Mouse (Mus musculus) myocyte (in vitro differentiated cells): ENCODE measurements around the gene Rtn4r. TPM values are rescaled to one million over a fixed set of nuclear protein-coding genes. Genes with fewer than 3 reads are reported as not detected.

Source experiments
- H3K27me3 ChIP-seq: one replicate; pipeline ENCODE4 v1.6.1; 2011; ENCODE audit not compliant: control insufficient read depth, insufficient read depth, insufficient read length
- H3K36me3 ChIP-seq: one replicate; pipeline ENCODE4 v1.6.1; 2011; ENCODE audit not compliant: control insufficient read depth, insufficient read depth
- H3K4me2 ChIP-seq: one replicate; pipeline ENCODE4 v1.6.1; 2011; ENCODE audit warnings: low read depth, control low read depth
- H3K4me3 ChIP-seq: one replicate; pipeline ENCODE4 v1.5.1; 2011; ENCODE audit warnings: mild to moderate bottlenecking, control low read depth, moderate library complexity
- H3K79me2 ChIP-seq: one replicate; pipeline ENCODE4 v1.6.1; 2011; ENCODE audit not compliant: control insufficient read depth, insufficient read depth
- H3ac ChIP-seq: one replicate; pipeline ENCODE4 v1.6.1; 2011; ENCODE audit not compliant: control insufficient read depth, insufficient read length
- CEBPB ChIP-seq: IDR thresholded peaks from 2 replicates; pipeline ENCODE4 v1.6.1; 2011; ENCODE audit warnings: mild to moderate bottlenecking, moderate library complexity; ENCODE audit not compliant: poor library complexity, insufficient read depth, severe bottlenecking
- E2F4 ChIP-seq: IDR thresholded peaks from one replicate; pipeline ENCODE4 v1.6.1; 2011; ENCODE audit warnings: mild to moderate bottlenecking, control low read depth, moderate library complexity; ENCODE audit not compliant: insufficient read depth
- MAX ChIP-seq: IDR thresholded peaks from one replicate; pipeline ENCODE4 v1.6.1; 2011; ENCODE audit warnings: low read depth, mild to moderate bottlenecking, control low read depth
- MYOD1 ChIP-seq, 3 experiments: IDR thresholded peaks; one replicate each; pipeline ENCODE4 v1.6.1; 2011; ENCODE audit warnings: control low read depth in 2 of 3, low read depth in 2 of 3, mild to moderate bottlenecking in 2 of 3, moderate library complexity in 1 of 3; ENCODE audit not compliant: insufficient read length in 2 of 3, control insufficient read depth in 1 of 3
- MYOG ChIP-seq, 3 experiments: IDR thresholded peaks; one replicate each; pipeline ENCODE4 v1.6.1; 2011; ENCODE audit warnings: control low read depth in 2 of 3, low read depth in 2 of 3, mild to moderate bottlenecking in 2 of 3; ENCODE audit not compliant: insufficient read length in 2 of 3, control insufficient read depth in 1 of 3, insufficient read depth in 1 of 3
- POLR2A ChIP-seq: IDR thresholded peaks from one replicate; pipeline ENCODE4 v1.6.1; 2011; ENCODE audit warnings: low read depth, mild to moderate bottlenecking, control low read depth, moderate library complexity; ENCODE audit not compliant: insufficient read length
- POLR2AphosphoS2 ChIP-seq: IDR thresholded peaks from one replicate; pipeline ENCODE4 v1.6.1; 2011; ENCODE audit warnings: low read depth, control low read depth; ENCODE audit not compliant: insufficient read length
- REST ChIP-seq: IDR thresholded peaks from one replicate; pipeline ENCODE4 v1.6.1; 2011; ENCODE audit warnings: mild to moderate bottlenecking, control low read depth, moderate library complexity; ENCODE audit not compliant: insufficient read depth, insufficient read length
- SRF ChIP-seq: IDR thresholded peaks from one replicate; pipeline ENCODE4 v1.6.1; 2011; ENCODE audit warnings: low read depth; ENCODE audit not compliant: control insufficient read depth, insufficient read length
- TCF12 ChIP-seq: IDR thresholded peaks from one replicate; pipeline ENCODE4 v1.6.1; 2011; ENCODE audit warnings: mild to moderate bottlenecking, control low read depth; ENCODE audit not compliant: poor library complexity, insufficient read depth, severe bottlenecking
- TCF3 ChIP-seq: IDR thresholded peaks from one replicate; pipeline ENCODE4 v1.6.1; 2011; ENCODE audit warnings: low read depth, control low read depth; ENCODE audit not compliant: insufficient read length
- USF1 ChIP-seq: IDR thresholded peaks from one replicate; pipeline ENCODE4 v1.6.1; 2011; ENCODE audit warnings: low read depth, mild to moderate bottlenecking, control low read depth, moderate library complexity
- polyA plus RNA-seq: library from polyadenylated mRNA; unstranded; fragments of >200 nt; fragmentation: generic; extraction: Trizol; gene quantifications from one replicate; pipeline ENCODE4 v1.2.1, GENCODE M21; 2012; ENCODE audit warnings: missing spikeins

The Rtn4r gene
- polyA plus RNA-seq, result 0.26 TPM

DNA sequence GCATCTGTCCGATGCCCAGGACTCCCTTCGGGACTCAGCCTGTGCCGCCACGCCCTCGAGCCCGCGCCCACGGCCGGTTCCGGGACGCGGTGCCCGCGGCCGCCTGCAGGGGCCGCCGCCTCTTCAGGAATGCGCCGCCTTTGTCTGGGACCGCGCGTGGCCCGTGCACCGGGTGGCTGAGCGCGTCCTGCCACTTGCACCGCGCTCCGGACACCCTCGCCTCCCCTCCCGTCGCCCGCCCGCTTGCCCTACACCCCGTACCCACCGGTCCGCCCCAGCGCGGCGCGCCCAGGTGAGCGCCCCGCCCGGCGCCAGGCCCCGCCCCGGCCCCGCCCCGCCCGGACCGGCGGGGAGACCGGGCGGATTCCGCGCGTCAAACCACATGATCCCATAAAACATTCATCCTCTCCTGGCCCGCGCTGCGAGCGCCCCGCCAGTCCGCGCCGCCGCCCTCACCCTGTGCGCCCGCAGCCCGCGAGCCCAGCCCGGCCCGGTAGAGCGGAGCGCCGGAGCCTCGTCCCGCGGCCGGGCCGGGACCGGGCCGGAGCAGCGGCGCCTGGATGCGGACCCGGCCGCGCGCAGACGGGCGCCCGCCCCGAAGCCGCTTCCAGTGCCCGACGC, at the start of gene Rtn4r:
TSS of gene Rtn4r (plus strand) at position 402 of the 621 bp plus-strand sequence.
- no peak for TF ChIP-seq POLR2A
- TF ChIP-seq MYOG (IDR thresholded peaks at IDR 0.05; ENCODE audit: control insufficient read depth in 1 of 3, insufficient read depth in 1 of 3, insufficient read length in 2 of 3, low read depth in 2 of 3), result peak in 1 of 3 experiments; percentile 18
- TF ChIP-seq MYOD1 (IDR thresholded peaks at IDR 0.05; ENCODE audit: control insufficient read depth in 1 of 3, insufficient read length in 2 of 3, low read depth in 2 of 3), result peak in 1 of 3 experiments; percentile 8
- Histone ChIP-seq H3K4me3 (no peak within 1 kb of the TSS), H3K36me3 (no peaks in the 10 kb centered on the region), H3ac (peak within 1 kb of the TSS; percentile 27), H3K27me3 (peaks cover 62% of the 10 kb centered on the region), H3K79me2 (no peaks in the 10 kb centered on the region), H3K4me2 (peak within 1 kb of the TSS; percentile 30)

DNA sequence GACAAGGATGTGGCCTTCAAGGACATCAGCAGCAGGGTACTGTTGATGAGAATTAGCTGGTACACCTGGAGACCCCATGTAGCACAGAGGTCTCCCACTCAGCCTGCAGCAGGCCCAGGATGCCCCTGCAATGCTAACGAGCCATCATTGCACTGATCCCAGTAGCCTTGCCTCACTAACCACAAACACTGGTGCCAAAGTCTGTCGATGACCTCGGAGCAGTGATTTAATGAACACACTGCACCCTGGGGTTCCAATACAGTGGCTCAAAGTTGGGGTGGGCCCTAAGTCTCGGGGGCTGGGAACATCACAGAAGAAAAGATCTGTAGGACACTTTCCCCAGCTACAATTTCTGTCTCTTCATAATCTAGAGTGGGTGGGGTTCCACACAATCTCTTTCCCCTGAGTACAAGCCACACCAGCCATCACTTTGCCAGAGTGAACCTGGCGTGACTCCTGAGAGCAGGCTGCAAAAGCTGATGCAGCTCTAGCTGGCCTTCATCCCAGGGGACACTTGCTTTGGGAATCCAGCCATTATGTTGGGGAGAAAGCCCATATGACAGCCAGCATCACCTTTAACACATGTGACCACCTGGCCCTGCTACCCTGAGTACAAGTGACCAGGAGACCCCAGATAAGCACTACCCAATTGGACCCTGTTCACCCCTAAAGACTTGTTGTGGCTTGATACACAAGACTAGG, 49.0 kb upstream of the Rtn4r start:
- no peaks in the 10 kb centered on the region for H3K36me3 ChIP-seq
- TF ChIP-seq SRF (no peak), CEBPB (no peak), POLR2AphosphoS2 (no peak), E2F4 (no peak), MYOD1 (IDR thresholded peaks at IDR 0.05; ENCODE audit: control insufficient read depth in 1 of 3, insufficient read length in 2 of 3, low read depth in 2 of 3) (no peak), MAX (no peak), TCF12 (no peak), USF1 (no peak), REST (no peak), TCF3 (no peak), POLR2A (no peak), MYOG (IDR thresholded peaks at IDR 0.05; ENCODE audit: control insufficient read depth in 1 of 3, insufficient read depth in 1 of 3, insufficient read length in 2 of 3, low read depth in 2 of 3) (no peak)
- H3ac ChIP-seq, result no peak overlapping the region
- H3K79me2 ChIP-seq, result no peaks in the 10 kb centered on the region
- no peak overlapping the region for H3K4me2 ChIP-seq
- H3K4me3 ChIP-seq, result no peak overlapping the region
- no peaks in the 10 kb centered on the region for H3K27me3 ChIP-seq

DNA sequence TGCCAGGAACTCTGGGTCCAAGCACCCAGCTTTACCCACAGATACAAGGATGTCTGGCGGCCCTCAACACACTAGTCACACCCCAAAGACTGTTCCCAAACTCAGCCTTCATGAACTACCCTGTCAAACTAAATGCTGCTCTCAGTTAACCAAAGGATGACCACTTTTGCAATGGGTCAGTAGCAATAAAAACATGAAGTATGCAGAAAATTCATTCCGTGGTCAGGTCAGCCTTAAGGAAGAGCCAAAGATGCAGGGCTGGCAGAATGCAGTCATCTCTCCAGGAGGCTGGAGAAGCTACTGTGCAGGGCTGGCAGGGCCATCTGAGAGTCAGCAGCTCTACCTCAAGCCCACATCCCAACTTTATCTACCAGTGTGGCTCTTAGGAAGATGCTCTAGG, 48.1 kb upstream of the Rtn4r start:
- H3K79me2 ChIP-seq, result no peaks in the 10 kb centered on the region
- no peak overlapping the region for H3K4me3 ChIP-seq
- no peak overlapping the region for H3K4me2 ChIP-seq
- no peak for TF ChIP-seq REST
- TF ChIP-seq POLR2A, result no peak
- no peak for TF ChIP-seq CEBPB
- H3K36me3 ChIP-seq, result no peaks in the 10 kb centered on the region
- no peak overlapping the region for H3ac ChIP-seq
- no peaks in the 10 kb centered on the region for H3K27me3 ChIP-seq

- Histone ChIP-seq H3K79me2 (no peaks in the 10 kb centered on the region), H3K27me3 (no peaks in the 10 kb centered on the region), H3K36me3 (no peaks in the 10 kb centered on the region), H3ac (no peak overlapping the region), H3K4me3 (no peak overlapping the region), H3K4me2 (no peak overlapping the region)
- TF ChIP-seq MAX (no peak), MYOG (IDR thresholded peaks at IDR 0.05; ENCODE audit: control insufficient read depth in 1 of 3, insufficient read depth in 1 of 3, insufficient read length in 2 of 3, low read depth in 2 of 3) (no peak), POLR2A (no peak), TCF12 (no peak), TCF3 (no peak), MYOD1 (IDR thresholded peaks at IDR 0.05; ENCODE audit: control insufficient read depth in 1 of 3, insufficient read length in 2 of 3, low read depth in 2 of 3) (no peak), POLR2AphosphoS2 (no peak), USF1 (no peak), CEBPB (no peak), REST (no peak)
These were observed 47.3 kb upstream of the Rtn4r start for GRCm38 (mm10) chr16:18080171-18080570.

DNA sequence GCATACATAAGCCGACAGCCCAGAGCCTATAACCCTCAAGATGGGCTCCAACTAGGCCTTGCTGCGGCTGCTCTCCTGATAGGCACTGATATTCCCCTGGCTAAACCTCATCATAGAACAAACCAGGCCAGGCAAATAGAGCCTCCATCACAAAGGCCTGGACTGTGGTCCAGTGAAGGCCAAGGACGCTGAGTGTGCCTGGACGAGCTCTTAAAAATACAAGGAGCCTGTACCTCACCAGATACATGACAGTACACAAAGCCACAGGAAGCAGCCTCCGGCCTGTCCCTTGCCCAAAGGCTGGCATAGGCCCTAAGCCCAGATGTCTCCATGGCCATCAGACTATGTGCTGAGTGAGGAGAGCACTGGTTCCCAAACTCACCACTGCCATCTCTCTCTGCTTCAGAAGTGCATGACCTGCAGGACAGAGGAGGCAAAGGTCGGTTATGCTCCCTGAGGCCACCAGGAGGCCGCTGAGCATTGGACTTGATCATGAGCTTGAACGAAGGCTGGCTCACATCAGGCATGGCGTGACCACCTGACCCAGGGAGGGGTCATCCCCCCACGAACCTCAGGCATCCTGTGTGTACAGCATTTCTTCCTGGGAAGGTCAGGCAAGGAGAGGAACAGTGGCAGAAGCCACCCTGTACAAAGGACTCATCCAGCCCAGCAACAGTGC, 46.2 kb upstream of the Rtn4r start:
- Histone ChIP-seq H3K36me3 (no peaks in the 10 kb centered on the region), H3K4me3 (no peak overlapping the region), H3K79me2 (no peaks in the 10 kb centered on the region), H3K4me2 (no peak overlapping the region), H3ac (no peak overlapping the region), H3K27me3 (no peaks in the 10 kb centered on the region)
- no peak for TF ChIP-seq USF1
- TF ChIP-seq SRF, result no peak
- TF ChIP-seq E2F4, result no peak
- no peak for TF ChIP-seq MYOG (IDR thresholded peaks at IDR 0.05; ENCODE audit: control insufficient read depth in 1 of 3, insufficient read depth in 1 of 3, insufficient read length in 2 of 3, low read depth in 2 of 3)
- no peak for TF ChIP-seq CEBPB
- TF ChIP-seq REST, result no peak
- TF ChIP-seq MYOD1 (IDR thresholded peaks at IDR 0.05; ENCODE audit: control insufficient read depth in 1 of 3, insufficient read length in 2 of 3, low read depth in 2 of 3), result no peak
- no peak for TF ChIP-seq POLR2A
- no peak for TF ChIP-seq TCF3
- TF ChIP-seq TCF12, result no peak
- TF ChIP-seq POLR2AphosphoS2, result no peak
- TF ChIP-seq MAX, result no peak
